Mouse (Mus musculus) liver, adult 2 months (tissue): ENCODE data around the gene Bcl2l11.

Experiments used
- CTCF ChIP-seq: fragments of 200-500 bp; IDR thresholded peaks from 2 replicates; pipeline ENCODE4 v1.5.1; 2011; ENCODE audit warnings: low read depth, low read length, control low read depth
- POLR2A ChIP-seq: fragments of 200-500 bp; IDR thresholded peaks from 2 replicates; pipeline ENCODE4 v1.6.1; 2011; ENCODE audit warnings: low read length, control low read depth; ENCODE audit not compliant: insufficient read depth; ENCODE audit errors: extremely low read depth

DNA sequence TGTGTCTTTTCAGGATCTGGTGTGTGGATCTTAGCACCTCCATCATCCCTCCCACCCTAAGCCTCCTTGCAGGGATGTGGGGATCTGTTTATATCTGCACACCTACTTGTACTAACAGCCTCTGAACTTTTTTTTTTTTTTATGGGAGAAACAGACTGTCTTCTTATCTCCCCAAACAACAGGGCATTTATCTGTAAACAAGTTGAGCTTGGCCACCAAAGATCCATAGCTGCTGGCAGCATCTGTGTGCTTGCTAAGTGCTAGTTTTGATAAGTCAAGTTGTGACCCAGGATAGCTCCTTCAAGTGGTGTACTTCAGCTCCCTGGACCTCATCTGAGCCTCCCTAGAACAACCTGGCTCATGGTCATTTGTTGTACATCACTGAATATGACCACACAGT is 18.2 kb downstream of the Bcl2l11 start:
- TF ChIP-seq CTCF: no peak
- TF ChIP-seq POLR2A: no peak
